Mouse (Mus musculus) C2C12 (cell line): ENCODE data around the gene Mrpl39. TPM values are rescaled to one million over a fixed set of nuclear protein-coding genes. Genes with fewer than 3 reads are reported as not detected.

Source experiments
- H3K27me3 ChIP-seq: one replicate; pipeline ENCODE4 v1.6.1; 2011; ENCODE audit not compliant: control insufficient read depth, insufficient read depth, insufficient read length
- H3K36me3 ChIP-seq: one replicate; pipeline ENCODE4 v1.6.1; 2011; ENCODE audit not compliant: control insufficient read depth, insufficient read depth
- H3K4me3 ChIP-seq: one replicate; pipeline ENCODE4 v1.5.1; 2011; ENCODE audit warnings: mild to moderate bottlenecking, control low read depth; ENCODE audit not compliant: poor library complexity, insufficient read depth, severe bottlenecking
- H3K79me2 ChIP-seq: one replicate; pipeline ENCODE4 v1.6.1; 2011; ENCODE audit not compliant: control insufficient read depth, insufficient read depth
- H3K79me3 ChIP-seq: one replicate; pipeline ENCODE4 v1.6.1; 2011; ENCODE audit warnings: low read depth, control low read depth
- H3ac ChIP-seq: one replicate; pipeline ENCODE3; 2011; ENCODE audit warnings: low read depth; ENCODE audit not compliant: control insufficient read depth, insufficient read length
- CEBPB ChIP-seq: IDR thresholded peaks from one replicate; pipeline ENCODE4 v1.6.1; 2011; ENCODE audit warnings: low read depth, mild to moderate bottlenecking, control low read depth, moderate library complexity
- CTCF ChIP-seq: IDR thresholded peaks from one replicate; pipeline ENCODE4 v1.5.1; 2011; ENCODE audit not compliant: control insufficient read depth, insufficient read depth, insufficient read length
- FOSL1 ChIP-seq: IDR thresholded peaks from one replicate; pipeline ENCODE4 v1.8.0; 2011; ENCODE audit warnings: mild to moderate bottlenecking, low read length; ENCODE audit not compliant: poor library complexity, insufficient read depth, severe bottlenecking
- MAX ChIP-seq: IDR thresholded peaks from one replicate; pipeline ENCODE4 v1.6.1; 2011; ENCODE audit warnings: mild to moderate bottlenecking, control low read depth
- MYOD1 ChIP-seq: IDR thresholded peaks from one replicate; pipeline ENCODE4 v1.6.1; 2011; ENCODE audit warnings: low read depth; ENCODE audit not compliant: control insufficient read depth, insufficient read length
- MYOG ChIP-seq: IDR thresholded peaks from one replicate; pipeline ENCODE4 v1.6.1; 2011; ENCODE audit not compliant: control insufficient read depth, insufficient read length; ENCODE audit errors: extremely low read depth
- USF1 ChIP-seq: IDR thresholded peaks from one replicate; pipeline ENCODE4 v1.6.1; 2011; ENCODE audit warnings: low read depth, mild to moderate bottlenecking, control low read depth, moderate library complexity
- long read RNA-seq, 2 experiments: library from polyadenylated mRNA; unstranded; transcript quantifications; one replicate each; pipeline ENCODE4 v2.0.0; 2019 to 2020
- polyA plus RNA-seq: library from polyadenylated mRNA; unstranded; fragments of >200 nt; fragmentation: generic; extraction: Trizol; gene quantifications from one replicate; pipeline ENCODE4 v1.2.1, GENCODE M21; 2012; ENCODE audit warnings: missing spikeins

Gene Mrpl39
- polyA plus RNA-seq = 44.7 TPM
- long read RNA-seq, experiment 1, transcript Mrpl39-201 (10 exons, 2,294 nt) = major isoform, 46 of 55 reads
- long read RNA-seq, experiment 1, partial matches to known transcripts = 4 of 55 reads
- long read RNA-seq, experiment 1, other reads (novel, unspliced or antisense) = 5 of 55 reads
- long read RNA-seq, experiment 2, transcript Mrpl39-201 (10 exons, 2,294 nt) = major isoform, 34 of 39 reads
- long read RNA-seq, experiment 2, partial matches to known transcripts = 0 of 39 reads
- long read RNA-seq, experiment 2, other reads (novel, unspliced or antisense) = 5 of 39 reads

- H3K79me3 ChIP-seq = peaks cover 17% of the 10 kb centered on the region
- peak within 1 kb of the TSS; percentile 74 for H3ac ChIP-seq
- peaks cover 23% of the 10 kb centered on the region for H3K79me2 ChIP-seq
- TF ChIP-seq MYOD1 (no peak), USF1 (no peak), CTCF (peak; percentile 97), FOSL1 (no peak), MYOG (no peak), MAX (peak; percentile 79), CEBPB (no peak)
- H3K36me3 ChIP-seq = peaks cover 19% of the 10 kb centered on the region
- peak within 1 kb of the TSS; percentile 71 for H3K4me3 ChIP-seq
- H3K27me3 ChIP-seq = no peaks in the 10 kb centered on the region
Measured at GRCm38 (mm10) chr16:84735166-84736105, at the start of gene Mrpl39. Mrpl39 (minus strand) TSS chr16:84735742.

- H3K79me2 ChIP-seq = peaks cover 71% of the 10 kb centered on the region
- H3K4me3 ChIP-seq = no peak overlapping the region
- no peaks in the 10 kb centered on the region for H3K36me3 ChIP-seq
- H3ac ChIP-seq = no peak overlapping the region
- H3K79me3 ChIP-seq = peaks cover 50% of the 10 kb centered on the region
- H3K27me3 ChIP-seq = no peaks in the 10 kb centered on the region
- TF ChIP-seq USF1 (no peak), MYOG (no peak), CEBPB (no peak), MAX (no peak), FOSL1 (no peak), MYOD1 (no peak), CTCF (no peak)
Measured at GRCm38 (mm10) chr16:84784966-84785365, 49.4 kb upstream of the Mrpl39 start.

- H3K27me3 ChIP-seq = no peaks in the 10 kb centered on the region
- no peak overlapping the region for H3K4me3 ChIP-seq
- H3K79me2 ChIP-seq = peaks cover 88% of the 10 kb centered on the region
- peaks cover 63% of the 10 kb centered on the region for H3K79me3 ChIP-seq
- TF ChIP-seq MYOD1 (peak; percentile 42), MYOG (no peak)
- peaks cover 7% of the 10 kb centered on the region for H3K36me3 ChIP-seq
- no peak overlapping the region for H3ac ChIP-seq
Measured at GRCm38 (mm10) chr16:84783279-84783678, 47.7 kb upstream of the Mrpl39 start.

GRCm38 (mm10) chr16:84779718-84780117 is 44.2 kb upstream of the Mrpl39 start:
- peaks cover 90% of the 10 kb centered on the region for H3K79me2 ChIP-seq
- no peak overlapping the region for H3K4me3 ChIP-seq
- H3K36me3 ChIP-seq = peaks cover 15% of the 10 kb centered on the region
- H3K27me3 ChIP-seq = no peaks in the 10 kb centered on the region
- no peak overlapping the region for H3ac ChIP-seq
- TF ChIP-seq CEBPB = no peak
- TF ChIP-seq MAX = no peak
- TF ChIP-seq CTCF = no peak
- no peak for TF ChIP-seq USF1
- TF ChIP-seq MYOG = no peak
- TF ChIP-seq FOSL1 = no peak
- TF ChIP-seq MYOD1 = no peak
- peaks cover 68% of the 10 kb centered on the region for H3K79me3 ChIP-seq

GRCm38 (mm10) chr16:84778861-84779630 is 43.5 kb upstream of the Mrpl39 start:
- H3K79me3 ChIP-seq = peaks cover 66% of the 10 kb centered on the region
- peaks cover 90% of the 10 kb centered on the region for H3K79me2 ChIP-seq
- H3ac ChIP-seq = no peak overlapping the region
- H3K27me3 ChIP-seq = no peaks in the 10 kb centered on the region
- H3K4me3 ChIP-seq = no peak overlapping the region
- peaks cover 15% of the 10 kb centered on the region for H3K36me3 ChIP-seq
- TF ChIP-seq MAX (no peak), FOSL1 (no peak), CTCF (no peak), MYOD1 (no peak), MYOG (no peak), CEBPB (no peak), USF1 (no peak)
